Mouse (Mus musculus) neural tube, embryonic 11.5 days (tissue): ENCODE results near the gene Zfp706. TPM values are rescaled to one million over a fixed set of nuclear protein-coding genes. Genes with fewer than 3 reads are reported as not detected.

Experiments
- ATAC-seq: fragments of 200-750 bp; cut with Nextera tagmentation; 2 replicates; pipeline ENCODE4 v1.8.0; 2017; ENCODE audit warnings: moderate number of reproducible peaks, mild to moderate bottlenecking, moderate TSS enrichment, moderate library complexity; ENCODE audit not compliant: insufficient read depth, low FRiP score, low TSS enrichment
- DNase-seq: peaks from one replicate; pipeline ENCODE4 v3.0.0-alpha.2; 2015; ENCODE audit warnings: low spot score
- H3K27ac ChIP-seq: fragments of 300-500 bp; sonication (generic); 2 replicates; pipeline ENCODE4 v1.5.1; 2014; ENCODE audit warnings: low read depth, mild to moderate bottlenecking, low read length
- H3K27me3 ChIP-seq: fragments of 300-500 bp; sonication (generic); 2 replicates; pipeline ENCODE4 v1.6.1; 2014; ENCODE audit warnings: mild to moderate bottlenecking, low read length, mixed read lengths; ENCODE audit not compliant: control insufficient read depth, insufficient read depth
- H3K36me3 ChIP-seq: fragments of 300-500 bp; sonication (generic); 2 replicates; pipeline ENCODE4 v1.6.1; 2014; ENCODE audit warnings: mild to moderate bottlenecking, low read length, moderate library complexity, mixed read lengths; ENCODE audit not compliant: control insufficient read depth, insufficient read depth
- H3K4me1 ChIP-seq: fragments of 300-500 bp; sonication (generic); 2 replicates; pipeline ENCODE4 v1.6.1; 2014; ENCODE audit warnings: low read length, mixed read lengths; ENCODE audit not compliant: control insufficient read depth, insufficient read depth
- H3K4me2 ChIP-seq: fragments of 300-500 bp; sonication (generic); 2 replicates; pipeline ENCODE4 v1.6.1; 2014; ENCODE audit warnings: low read depth, mild to moderate bottlenecking, moderate library complexity
- H3K4me3 ChIP-seq: fragments of 300-500 bp; sonication (generic); 2 replicates; pipeline ENCODE4 v1.5.1; 2014; ENCODE audit warnings: low read depth, low read length
- H3K9ac ChIP-seq: fragments of 300-500 bp; sonication (generic); 2 replicates; pipeline ENCODE4 v1.6.1; 2014; ENCODE audit warnings: mild to moderate bottlenecking, low read length
- H3K9me3 ChIP-seq: fragments of 300-500 bp; sonication (generic); 2 replicates; pipeline ENCODE4 v1.6.1; 2016; ENCODE audit warnings: low read length; ENCODE audit not compliant: control insufficient read depth
- WGBS: fragments of 180-500 bp; shearing (Covaris S2); extraction: QIAGEN DNeasy Blood & Tissue Kit; methylation state at CpG from one replicate; pipeline ENCODE4 v1.1.7; 2014; 5-methylcytosine and 5-hydroxymethylcytosine counted together
- polyA plus RNA-seq: library from polyadenylated mRNA; unstranded; fragments of >200 nt; fragmentation: Nextera tagmentation; extraction: Ambion mirVana; gene quantifications from 2 replicates; pipeline ENCODE4 v1.2.1, GENCODE M21; 2014

Zfp706 gene
- polyA plus RNA-seq, 1 experiment from 2014 or later = 389 TPM

- H3K9ac ChIP-seq = no peak overlapping the region; the same call in 1 of the 2 replicates
- DNase-seq = peak; percentile 36
- peaks cover 10% of the 10 kb centered on the region for H3K4me1 ChIP-seq
- peak overlapping the region; percentile 15; the same call in 1 of the 2 replicates for H3K27ac ChIP-seq
- WGBS = 47% methylated on average over 7 of the region's 7 CpGs
- H3K4me2 ChIP-seq = peak overlapping the region; percentile 41
- H3K27me3 ChIP-seq = no peaks in the 10 kb centered on the region
- no peaks in the 10 kb centered on the region for H3K9me3 ChIP-seq
- no peaks in the 10 kb centered on the region for H3K36me3 ChIP-seq
- ATAC-seq = peak; percentile 39; the same call in 1 of the 2 replicates
- no peak overlapping the region; the same call in 1 of the 2 replicates for H3K4me3 ChIP-seq
Measured at GRCm38 (mm10) chr15:36966940-36967339, 40.6 kb downstream of the Zfp706 start.

GRCm38 (mm10) chr15:36966466-36966865 is 41.1 kb downstream of the Zfp706 start:
- Histone ChIP-seq H3K27ac (no peak overlapping the region), H3K27me3 (no peaks in the 10 kb centered on the region), H3K9me3 (no peaks in the 10 kb centered on the region), H3K36me3 (no peaks in the 10 kb centered on the region), H3K9ac (no peak overlapping the region), H3K4me1 (peaks cover 10% of the 10 kb centered on the region), H3K4me3 (no peak overlapping the region), H3K4me2 (no peak overlapping the region)
- no peak for ATAC-seq
- no peak for DNase-seq
- WGBS = 85% methylated on average over 2 of the region's 2 CpGs

GRCm38 (mm10) chr15:36965743-36966142 is 41.8 kb downstream of the Zfp706 start:
- ATAC-seq (no peak), DNase-seq (no peak)
- no peak overlapping the region for H3K27ac ChIP-seq
- H3K4me2 ChIP-seq = no peak overlapping the region
- H3K4me3 ChIP-seq = no peak overlapping the region
- H3K36me3 ChIP-seq = no peaks in the 10 kb centered on the region
- peaks cover 10% of the 10 kb centered on the region for H3K4me1 ChIP-seq
- H3K9me3 ChIP-seq = no peaks in the 10 kb centered on the region
- no peak overlapping the region for H3K9ac ChIP-seq
- no peaks in the 10 kb centered on the region for H3K27me3 ChIP-seq
- WGBS = 91% methylated on average over 4 of the region's 4 CpGs

- Histone ChIP-seq H3K27me3 (no peaks in the 10 kb centered on the region), H3K27ac (no peak overlapping the region), H3K4me1 (peaks cover 10% of the 10 kb centered on the region), H3K4me2 (no peak overlapping the region), H3K4me3 (no peak overlapping the region), H3K36me3 (no peaks in the 10 kb centered on the region), H3K9ac (no peak overlapping the region), H3K9me3 (no peaks in the 10 kb centered on the region)
- DNase-seq (no peak), ATAC-seq (no peak)
- WGBS = 91% methylated on average over 6 of the region's 6 CpGs
Measured at GRCm38 (mm10) chr15:36962931-36963330, 44.6 kb downstream of the Zfp706 start.

GRCm38 (mm10) chr15:36960876-36961237 is 46.7 kb downstream of the Zfp706 start:
- no peak overlapping the region for H3K4me3 ChIP-seq
- H3K27me3 ChIP-seq = no peaks in the 10 kb centered on the region
- ATAC-seq (no peak), DNase-seq (no peak)
- no peak overlapping the region for H3K4me2 ChIP-seq
- H3K36me3 ChIP-seq = no peaks in the 10 kb centered on the region
- H3K27ac ChIP-seq = no peak overlapping the region
- H3K4me1 ChIP-seq = no peaks in the 10 kb centered on the region
- WGBS = 93% methylated on average over 4 of the region's 4 CpGs
- no peaks in the 10 kb centered on the region for H3K9me3 ChIP-seq
- H3K9ac ChIP-seq = no peak overlapping the region

- no peak for ATAC-seq
- DNase-seq = peak; percentile 46
- Histone ChIP-seq H3K27ac (no peak overlapping the region), H3K4me2 (no peak overlapping the region), H3K4me1 (no peaks in the 10 kb centered on the region), H3K9me3 (no peaks in the 10 kb centered on the region), H3K4me3 (no peak overlapping the region), H3K36me3 (no peaks in the 10 kb centered on the region), H3K27me3 (no peaks in the 10 kb centered on the region), H3K9ac (no peak overlapping the region)
- 76% methylated on average over 17 of the region's 17 CpGs for WGBS
Measured at GRCm38 (mm10) chr15:36960010-36960875, 47.3 kb downstream of the Zfp706 start.

- 90% methylated on average over 3 of the region's 3 CpGs for WGBS
- H3K9me3 ChIP-seq = no peaks in the 10 kb centered on the region
- H3K36me3 ChIP-seq = no peaks in the 10 kb centered on the region
Measured at GRCm38 (mm10) chr15:36956221-36956620, 51.4 kb downstream of the Zfp706 start.

GRCm38 (mm10) chr15:36950258-36950657 is 57.3 kb downstream of the Zfp706 start:
- DNase-seq = no peak
- no peak overlapping the region for H3K9ac ChIP-seq
- H3K4me1 ChIP-seq = no peaks in the 10 kb centered on the region; the same call in 1 of the 2 replicates
- no peaks in the 10 kb centered on the region for H3K9me3 ChIP-seq
- no peaks in the 10 kb centered on the region for H3K27me3 ChIP-seq
- ATAC-seq = no peak
- H3K4me3 ChIP-seq = no peak overlapping the region
- H3K27ac ChIP-seq = no peak overlapping the region
- no peak overlapping the region for H3K4me2 ChIP-seq
- 98% methylated on average over 2 of the region's 2 CpGs for WGBS
- no peaks in the 10 kb centered on the region for H3K36me3 ChIP-seq

More at GRCm38 (mm10) chr15:36956221-36956620, 51.4 kb downstream of the Zfp706 start:
- Histone ChIP-seq H3K4me3 (no peak overlapping the region), H3K27ac (no peak overlapping the region), H3K9ac (no peak overlapping the region), H3K27me3 (no peaks in the 10 kb centered on the region), H3K4me1 (no peaks in the 10 kb centered on the region), H3K4me2 (no peak overlapping the region)
- no peak for DNase-seq
- ATAC-seq = no peak
